Mouse (Mus musculus) CH12.LX (cell line): ENCODE data around the gene Sept9. TPM values are rescaled to one million over a fixed set of nuclear protein-coding genes. Genes with fewer than 3 reads are reported as not detected.

Experiments used
- DNase-seq: peaks from one replicate; pipeline ENCODE4 v3.0.0-alpha.2; 2013; ENCODE audit errors: extremely low read depth
- H3K27ac ChIP-seq: 2 replicates; pipeline ENCODE4 v1.5.1; 2012; ENCODE audit warnings: low read depth, mild to moderate bottlenecking, control low read depth, moderate library complexity; ENCODE audit not compliant: insufficient read depth
- H3K27me3 ChIP-seq: replicated peaks from 2 replicates; pipeline ENCODE3; 2012; ENCODE audit warnings: inconsistent platforms
- H3K36me3 ChIP-seq, 2 experiments: replicated peaks in 1 of 2; 2 replicates each; pipeline versions ENCODE3 to v1.6.1; 2012; ENCODE audit warnings: inconsistent platforms in 1 of 2, low read length in 1 of 2, mild to moderate bottlenecking in 1 of 2, mixed read lengths in 1 of 2, moderate library complexity in 1 of 2; ENCODE audit not compliant: control insufficient read depth in 1 of 2, insufficient read depth in 1 of 2
- H3K4me1 ChIP-seq, 2 experiments: 2 replicates each; pipeline ENCODE4 v1.6.1; 2012; ENCODE audit warnings: inconsistent platforms in 1 of 2, moderate library complexity in 1 of 2; ENCODE audit not compliant: insufficient read depth in 2 of 2, control insufficient read depth in 1 of 2
- H3K4me2 ChIP-seq: 2 replicates; pipeline ENCODE4 v1.6.1; 2012; ENCODE audit warnings: low read depth, mild to moderate bottlenecking, control low read depth; ENCODE audit not compliant: poor library complexity, insufficient read depth, severe bottlenecking
- H3K4me3 ChIP-seq, 3 experiments: fragments of 150-350 bp in 1 of 3; sonication (generic) in 1 of 3; replicated peaks in 1 of 3; 2 replicates each; pipeline versions ENCODE3 to v1.5.1; 2011 to 2012; ENCODE audit warnings: low read depth in 2 of 3, low read length in 2 of 3, mild to moderate bottlenecking in 2 of 3, moderate library complexity in 2 of 3, control low read depth in 1 of 3, improper control_type of control experiment in 1 of 3, inconsistent platforms in 1 of 3, mixed read lengths in 1 of 3; ENCODE audit not compliant: poor library complexity in 1 of 3
- H3K79me2 ChIP-seq: replicated peaks from 2 replicates; pipeline ENCODE4 v1.6.1; 2012; ENCODE audit warnings: mild to moderate bottlenecking, moderate library complexity; ENCODE audit not compliant: control insufficient read depth, poor library complexity, insufficient read depth, severe bottlenecking; ENCODE audit errors: extremely low read depth
- H3K9ac ChIP-seq: 2 replicates; pipeline ENCODE4 v1.6.1; 2012; ENCODE audit warnings: low read depth, mild to moderate bottlenecking, control low read depth, moderate library complexity; ENCODE audit not compliant: insufficient read depth
- H3K9me3 ChIP-seq: replicated peaks from 2 replicates; pipeline ENCODE3; 2012; ENCODE audit warnings: low read length, inconsistent platforms, mixed read lengths
- BHLHE40 ChIP-seq: IDR thresholded peaks from 2 replicates; pipeline ENCODE4 v1.6.1; 2011; ENCODE audit warnings: mild to moderate bottlenecking, low read depth, low read length, improper control_type of control experiment
- CTCF ChIP-seq, 2 experiments: IDR thresholded peaks in 1 of 2; conservative IDR thresholded peaks in 1 of 2; 2 replicates each; pipeline ENCODE4 v1.5.1; 2011 to 2012; ENCODE audit warnings: low read depth in 2 of 2, low read length in 2 of 2, improper control_type of control experiment in 1 of 2, inconsistent platforms in 1 of 2, mild to moderate bottlenecking in 1 of 2, moderate library complexity in 1 of 2
- E2F4 ChIP-seq: IDR thresholded peaks from 2 replicates; pipeline ENCODE4 v1.6.1; 2011; ENCODE audit warnings: low read depth, low read length, improper control_type of control experiment; ENCODE audit not compliant: insufficient replicate concordance
- ELF1 ChIP-seq: IDR thresholded peaks from 2 replicates; pipeline ENCODE4 v1.6.1; 2014; ENCODE audit warnings: low read depth, mild to moderate bottlenecking, inconsistent platforms, low read length, improper control_type of control experiment
- GABPA ChIP-seq: IDR thresholded peaks from 2 replicates; pipeline ENCODE4 v1.6.1; 2012; ENCODE audit warnings: low read depth, low read length, improper control_type of control experiment, inconsistent platforms; ENCODE audit not compliant: insufficient replicate concordance
- IRF4 ChIP-seq: IDR thresholded peaks from 2 replicates; pipeline ENCODE4 v1.6.1; 2014; ENCODE audit warnings: low read depth, mild to moderate bottlenecking, inconsistent platforms, low read length, improper control_type of control experiment
- MAX ChIP-seq: IDR thresholded peaks from 2 replicates; pipeline ENCODE4 v1.6.1; 2011; ENCODE audit warnings: low read length, improper control_type of control experiment
- MEF2A ChIP-seq: IDR thresholded peaks from 2 replicates; pipeline ENCODE4 v1.6.1; 2014; ENCODE audit warnings: low read depth, mild to moderate bottlenecking, inconsistent platforms, low read length, improper control_type of control experiment, borderline replicate concordance
- MXI1 ChIP-seq: IDR thresholded peaks from 2 replicates; pipeline ENCODE4 v1.6.1; 2011; ENCODE audit warnings: mild to moderate bottlenecking, low read depth, low read length, improper control_type of control experiment
- NRF1 ChIP-seq: IDR thresholded peaks from 2 replicates; pipeline ENCODE4 v1.6.1; 2014; ENCODE audit warnings: low read depth, mild to moderate bottlenecking, inconsistent platforms, low read length, improper control_type of control experiment, moderate library complexity
- PAX5 ChIP-seq: IDR thresholded peaks from 2 replicates; pipeline ENCODE4 v1.6.1; 2012; ENCODE audit warnings: low read length, inconsistent platforms, mixed read lengths
- POLR2A ChIP-seq: IDR thresholded peaks from 2 replicates; pipeline ENCODE4 v1.6.1; 2011; ENCODE audit warnings: low read depth, mild to moderate bottlenecking, improper control_type of control experiment, low read length
- POLR2AphosphoS2 ChIP-seq: IDR thresholded peaks from 2 replicates; pipeline ENCODE4 v1.6.1; 2011; ENCODE audit warnings: low read depth, low read length, improper control_type of control experiment
- RAD21 ChIP-seq: IDR thresholded peaks from 2 replicates; pipeline ENCODE4 v1.6.1; 2011; ENCODE audit warnings: low read depth, mild to moderate bottlenecking, low read length, improper control_type of control experiment, moderate library complexity
- RCOR1 ChIP-seq: conservative IDR thresholded peaks from 2 replicates; pipeline ENCODE4 v1.6.1; 2012; ENCODE audit warnings: low read depth, mild to moderate bottlenecking, inconsistent platforms, low read length, improper control_type of control experiment
- SIN3A ChIP-seq: IDR thresholded peaks from 2 replicates; pipeline ENCODE4 v1.6.1; 2012; ENCODE audit warnings: low read length, improper control_type of control experiment, inconsistent platforms
- SMC3 ChIP-seq: IDR thresholded peaks from 2 replicates; pipeline ENCODE4 v1.6.1; 2011; ENCODE audit warnings: low read depth, low read length, improper control_type of control experiment
- USF1 ChIP-seq: IDR thresholded peaks from 2 replicates; pipeline ENCODE4 v1.6.1; 2014; ENCODE audit warnings: low read depth, mild to moderate bottlenecking, inconsistent platforms, low read length, improper control_type of control experiment
- USF2 ChIP-seq: conservative IDR thresholded peaks from 2 replicates; pipeline ENCODE4 v1.6.1; 2011; ENCODE audit warnings: low read depth, low read length, improper control_type of control experiment
- dilution Hi-C: fragments of 300-500 bp; cut with MboI; formaldehyde crosslinking; loops from 2 replicates; pipeline ENCODE4 v1.14.3; 2020; ENCODE audit warnings: low sequenced_read_pairs; ENCODE audit not compliant: extremely low pct_unique_long_range_greater_than_20kb, extremely low pct_ligation_motif_present
- in situ Hi-C: fragments of 300-500 bp; cut with MboI; formaldehyde crosslinking; loops from 3 replicates; pipeline ENCODE4 v1.14.3; 2019; ENCODE audit warnings: low sequenced_read_pairs, low pct_ligation_motif_present, low pct_unique_long_range_greater_than_20kb, mixed read lengths
- polyA plus RNA-seq: library from polyadenylated mRNA; unstranded; fragments of >175 nt; gene quantifications from 2 replicates; pipeline ENCODE4 v1.2.1, GENCODE M21; 2012; ENCODE audit warnings: low read depth; ENCODE audit not compliant: insufficient read length
- total RNA-seq, 2 experiments: library from RNA; depleted of rRNA; stranded (reverse); fragments of 300-350 nt in 1 of 2; fragments of >200 nt in 1 of 2; gene quantifications; 2 replicates each; pipeline ENCODE4 v1.2.3; 2012 to 2014

Gene Sept9
- total and polyA plus RNA-seq, 3 experiments: 47.6 to 128 (median 110) TPM

- H3K4me1 ChIP-seq: peaks cover 14 to 35% of the 10 kb centered on the region in 2 experiments
- peaks cover 2% of the 10 kb centered on the region for H3K9me3 ChIP-seq
- no peaks in the 10 kb centered on the region for H3K36me3 ChIP-seq
- no peaks in the 10 kb centered on the region for H3K79me2 ChIP-seq
- DNase-seq: no peak
- dilution Hi-C loops (no loop called here), in situ Hi-C loops (no loop called here)
- no peak for TF ChIP-seq RCOR1
- TF ChIP-seq PAX5: no peak
- TF ChIP-seq POLR2AphosphoS2: no peak
- TF ChIP-seq ELF1: no peak
- no peak for TF ChIP-seq IRF4
- TF ChIP-seq MEF2A: no peak
- TF ChIP-seq POLR2A: no peak
- TF ChIP-seq CTCF (conservative IDR thresholded peaks at IDR 0.05 in 1 of 2, IDR thresholded peaks at IDR 0.05 in 1 of 2; ENCODE audit: low read depth in 2 of 2, low read length in 2 of 2): no peak
- no peak for TF ChIP-seq USF1
- no peak for TF ChIP-seq SMC3
- TF ChIP-seq MAX: no peak
- TF ChIP-seq E2F4: no peak
- no peak overlapping the region for H3K4me2 ChIP-seq
- H3K4me3 ChIP-seq: no peak overlapping the region
- no peak overlapping the region for H3K9ac ChIP-seq
- no peak overlapping the region for H3K27ac ChIP-seq
- no peaks in the 10 kb centered on the region for H3K27me3 ChIP-seq
Measured at GRCm38 (mm10) chr11:117410059-117410458, 210.6 kb downstream of the Sept9 start.

GRCm38 (mm10) chr11:117411663-117412062, 212.2 kb downstream of the Sept9 start:
- TF ChIP-seq IRF4 (no peak), USF2 (no peak), RAD21 (no peak), MEF2A (no peak), NRF1 (no peak), USF1 (no peak), BHLHE40 (no peak), CTCF (conservative IDR thresholded peaks at IDR 0.05 in 1 of 2, IDR thresholded peaks at IDR 0.05 in 1 of 2; ENCODE audit: low read depth in 2 of 2, low read length in 2 of 2) (no peak), MXI1 (no peak), GABPA (no peak), SIN3A (no peak)
- TF ChIP-seq, all 38 proteins: peak for 0
- H3K27ac ChIP-seq: no peak overlapping the region
- in situ Hi-C loops: no loop called here
- no peaks in the 10 kb centered on the region for H3K27me3 ChIP-seq
- no peak overlapping the region for H3K9ac ChIP-seq
- no peak overlapping the region for H3K4me2 ChIP-seq
- H3K4me1 ChIP-seq: peaks cover 13 to 36% of the 10 kb centered on the region in 2 experiments
- H3K79me2 ChIP-seq: no peaks in the 10 kb centered on the region
- H3K9me3 ChIP-seq: peaks cover 2% of the 10 kb centered on the region
- no peaks in the 10 kb centered on the region for H3K36me3 ChIP-seq
- DNase-seq: no peak
- H3K4me3 ChIP-seq: no peak overlapping the region
- dilution Hi-C loops: no loop called here

Other genes starting within 250 kb of the Sept9 start
- gene Sec14l1, start 84.5 kb upstream of the Sept9 start, total RNA-seq (2012; rRNA removed): 17.9 and 28.2 TPM in 2 replicates
- 17.5 and 18.5 TPM in 2 replicates for gene Sec14l1, start 84.5 kb upstream of the Sept9 start, total RNA-seq (2014; rRNA removed)
- gene Sec14l1, start 84.5 kb upstream of the Sept9 start, polyA plus RNA-seq: 20.6 and 21.5 TPM in 2 replicates